Mouse (Mus musculus) liver, embryonic 11.5 days (tissue): ENCODE measurements around the gene Adamts4. TPM values are rescaled to one million over a fixed set of nuclear protein-coding genes. Genes with fewer than 3 reads are reported as not detected.

Experiments
- ATAC-seq: fragments of 200-750 bp; cut with Nextera tagmentation; replicated peaks from 2 replicates; pipeline ENCODE4 v1.8.0; 2017; ENCODE audit warnings: moderate number of reproducible peaks, mild to moderate bottlenecking, moderate TSS enrichment, moderate library complexity; ENCODE audit not compliant: low FRiP score
- DNase-seq: peaks from one replicate; pipeline ENCODE4 v3.0.0-alpha.2; 2017; ENCODE audit warnings: low spot score
- H3K27ac ChIP-seq: fragments of 300-500 bp; sonication (generic); 2 replicates; pipeline ENCODE4 v1.5.1; 2014; ENCODE audit warnings: mild to moderate bottlenecking, low read depth, low read length, control low read depth
- H3K27me3 ChIP-seq: fragments of 300-500 bp; sonication (generic); replicated peaks from 2 replicates; pipeline ENCODE4 v1.6.1; 2014; ENCODE audit warnings: low read length, mixed read lengths; ENCODE audit not compliant: control insufficient read depth, insufficient read depth
- H3K36me3 ChIP-seq: fragments of 300-500 bp; sonication (generic); 2 replicates; pipeline ENCODE4 v1.6.1; 2014; ENCODE audit warnings: mild to moderate bottlenecking, low read length, moderate library complexity, mixed read lengths; ENCODE audit not compliant: control insufficient read depth, insufficient read depth
- H3K4me1 ChIP-seq: fragments of 300-500 bp; sonication (generic); replicated peaks from 2 replicates; pipeline ENCODE4 v1.6.1; 2014; ENCODE audit warnings: low read length, mixed read lengths; ENCODE audit not compliant: control insufficient read depth, insufficient read depth
- H3K4me2 ChIP-seq: fragments of 300-500 bp; sonication (generic); 2 replicates; pipeline ENCODE4 v1.6.1; 2014; ENCODE audit warnings: mild to moderate bottlenecking, control low read depth, moderate library complexity
- H3K4me3 ChIP-seq: fragments of 300-500 bp; sonication (generic); 2 replicates; pipeline ENCODE4 v1.5.1; 2014; ENCODE audit warnings: low read depth, low read length, control low read depth
- H3K9ac ChIP-seq: fragments of 300-500 bp; sonication (generic); 2 replicates; pipeline ENCODE4 v1.6.1; 2014; ENCODE audit warnings: low read depth, low read length, control low read depth
- H3K9me3 ChIP-seq: fragments of 300-500 bp; sonication (generic); 2 replicates; pipeline ENCODE4 v1.6.1; 2016; ENCODE audit warnings: low read length, inconsistent platforms, mixed read lengths; ENCODE audit not compliant: control insufficient read depth
- WGBS: fragments of 180-500 bp; shearing (Covaris S2); extraction: QIAGEN DNeasy Blood & Tissue Kit; methylation state at CpG from one replicate; pipeline ENCODE4 v1.1.7; 2014; 5-methylcytosine and 5-hydroxymethylcytosine counted together
- polyA plus RNA-seq: library from polyadenylated mRNA; unstranded; fragments of >200 nt; fragmentation: Nextera tagmentation; extraction: Ambion mirVana; gene quantifications from 2 replicates; pipeline ENCODE4 v1.2.1, GENCODE M21; 2014

Gene Adamts4
- polyA plus RNA-seq, 1 experiment from 2014 or later = 2.0 TPM

DNA sequence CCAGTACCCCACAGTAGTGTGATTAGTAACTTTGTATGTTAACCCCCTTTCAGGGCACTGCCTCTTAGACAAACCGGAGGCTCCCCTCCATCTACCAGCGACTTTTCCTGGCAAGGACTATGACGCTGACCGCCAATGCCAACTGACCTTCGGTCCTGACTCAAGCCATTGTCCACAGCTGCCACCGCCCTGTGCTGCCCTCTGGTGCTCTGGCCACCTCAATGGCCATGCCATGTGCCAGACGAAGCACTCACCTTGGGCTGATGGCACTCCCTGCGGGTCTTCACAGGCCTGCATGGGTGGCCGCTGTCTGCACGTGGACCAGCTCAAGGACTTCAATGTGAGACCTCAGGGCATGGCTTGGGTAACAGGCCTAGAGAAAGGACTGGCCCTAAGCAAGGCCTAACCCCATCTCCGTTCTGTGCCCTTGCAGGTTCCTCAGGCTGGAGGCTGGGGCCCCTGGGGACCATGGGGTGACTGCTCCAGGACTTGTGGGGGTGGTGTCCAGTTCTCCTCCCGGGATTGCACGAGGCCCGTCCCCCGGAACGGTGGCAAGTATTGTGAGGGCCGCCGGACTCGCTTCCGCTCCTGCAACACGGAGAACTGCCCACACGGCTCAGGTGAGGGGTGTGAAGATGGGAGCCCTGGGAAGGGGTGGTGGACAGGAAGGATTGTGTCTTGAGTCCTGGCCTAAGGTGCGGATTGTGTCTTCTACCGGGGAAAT, 6.0 kb downstream of the Adamts4 start:
- Histone ChIP-seq H3K9me3 (no peaks in the 10 kb centered on the region), H3K4me2 (no peak overlapping the region), H3K27ac (no peak overlapping the region), H3K9ac (no peak overlapping the region), H3K4me1 (peaks cover 5% of the 10 kb centered on the region; the same call in 1 of the 2 replicates), H3K27me3 (peaks cover 12% of the 10 kb centered on the region), H3K4me3 (no peak overlapping the region), H3K36me3 (no peaks in the 10 kb centered on the region)
- DNase-seq (no peak), ATAC-seq (no peak)
- WGBS = 86% methylated on average over 24 of the region's 24 CpGs

- H3K9ac ChIP-seq = no peak overlapping the region
These were observed 6.8 kb downstream of the Adamts4 start for GRCm38 (mm10) chr1:171256937-171257548.

DNA sequence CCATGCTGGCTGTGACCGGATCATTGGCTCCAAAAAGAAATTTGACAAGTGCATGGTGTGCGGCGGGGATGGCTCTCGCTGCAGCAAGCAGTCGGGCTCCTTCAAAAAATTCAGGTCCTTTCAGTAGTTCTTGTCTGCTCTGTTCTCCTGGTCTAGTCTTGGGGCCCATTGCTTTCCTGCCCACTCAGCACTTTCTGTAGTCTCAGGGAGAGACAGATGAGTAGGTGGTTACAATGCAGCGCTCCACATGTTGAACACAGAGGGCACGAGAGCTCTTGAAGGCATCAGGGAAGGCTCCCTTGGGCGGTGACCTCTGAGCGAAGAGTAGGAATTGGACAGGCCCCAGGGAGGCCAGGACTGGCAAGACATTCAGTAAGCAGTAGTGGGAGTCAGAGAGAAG, 7.6 kb downstream of the Adamts4 start:
- no peaks in the 10 kb centered on the region for H3K9me3 ChIP-seq
- no peak overlapping the region for H3K27ac ChIP-seq
- no peak for DNase-seq
- ATAC-seq = no peak
- peaks cover 3% of the 10 kb centered on the region for H3K4me1 ChIP-seq
- no peak overlapping the region for H3K9ac ChIP-seq
- peaks cover 9% of the 10 kb centered on the region; the same call in 1 of the 2 replicates for H3K27me3 ChIP-seq
- 80% methylated on average over 9 of the region's 9 CpGs for WGBS
- no peaks in the 10 kb centered on the region for H3K36me3 ChIP-seq
- H3K4me3 ChIP-seq = no peak overlapping the region
- no peak overlapping the region for H3K4me2 ChIP-seq

More at GRCm38 (mm10) chr1:171256937-171257548, 6.8 kb downstream of the Adamts4 start:
- no peak for ATAC-seq
- DNase-seq = no peak
- H3K4me1 ChIP-seq = no peaks in the 10 kb centered on the region; the same call in 1 of the 2 replicates
- H3K36me3 ChIP-seq = no peaks in the 10 kb centered on the region
- no peak overlapping the region for H3K27ac ChIP-seq
- no peaks in the 10 kb centered on the region for H3K9me3 ChIP-seq
- no peak overlapping the region for H3K4me2 ChIP-seq
- no peak overlapping the region for H3K4me3 ChIP-seq
- peaks cover 11% of the 10 kb centered on the region; the same call in 1 of the 2 replicates for H3K27me3 ChIP-seq
- 64% methylated on average over 15 of the region's 15 CpGs for WGBS

DNA sequence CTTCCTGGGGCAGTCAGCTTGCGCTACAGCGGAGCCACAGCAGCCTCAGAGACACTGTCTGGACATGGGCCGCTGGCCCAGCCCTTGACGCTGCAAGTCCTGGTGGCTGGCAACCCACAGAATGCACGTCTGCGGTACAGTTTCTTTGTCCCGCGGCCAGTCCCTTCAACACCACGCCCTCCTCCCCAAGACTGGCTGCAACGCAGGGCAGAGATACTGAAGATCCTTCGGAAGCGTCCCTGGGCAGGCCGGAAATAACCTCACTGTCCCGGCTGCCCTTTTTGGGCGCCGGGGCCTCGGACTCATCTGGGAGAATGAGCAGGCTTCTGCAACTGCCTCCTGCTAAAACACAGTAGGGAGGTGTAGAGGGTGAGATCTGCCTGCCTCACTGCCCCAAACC, 8.7 kb downstream of the Adamts4 start:
- Histone ChIP-seq H3K9ac (no peak overlapping the region), H3K36me3 (no peaks in the 10 kb centered on the region), H3K4me2 (peak overlapping the region; percentile 42), H3K4me1 (peaks cover 4% of the 10 kb centered on the region), H3K9me3 (no peaks in the 10 kb centered on the region), H3K27me3 (peaks cover 7% of the 10 kb centered on the region; the same call in 1 of the 2 replicates), H3K27ac (no peak overlapping the region), H3K4me3 (no peak overlapping the region)
- ATAC-seq = no peak
- 51% methylated on average over 17 of the region's 17 CpGs for WGBS
- no peak for DNase-seq

GRCm38 (mm10) chr1:171260316-171260715, 10.1 kb downstream of the Adamts4 start:
- H3K27me3 ChIP-seq = peaks cover 7% of the 10 kb centered on the region; the same call in 1 of the 2 replicates
- 43% methylated on average over 3 of the region's 3 CpGs for WGBS

DNA sequence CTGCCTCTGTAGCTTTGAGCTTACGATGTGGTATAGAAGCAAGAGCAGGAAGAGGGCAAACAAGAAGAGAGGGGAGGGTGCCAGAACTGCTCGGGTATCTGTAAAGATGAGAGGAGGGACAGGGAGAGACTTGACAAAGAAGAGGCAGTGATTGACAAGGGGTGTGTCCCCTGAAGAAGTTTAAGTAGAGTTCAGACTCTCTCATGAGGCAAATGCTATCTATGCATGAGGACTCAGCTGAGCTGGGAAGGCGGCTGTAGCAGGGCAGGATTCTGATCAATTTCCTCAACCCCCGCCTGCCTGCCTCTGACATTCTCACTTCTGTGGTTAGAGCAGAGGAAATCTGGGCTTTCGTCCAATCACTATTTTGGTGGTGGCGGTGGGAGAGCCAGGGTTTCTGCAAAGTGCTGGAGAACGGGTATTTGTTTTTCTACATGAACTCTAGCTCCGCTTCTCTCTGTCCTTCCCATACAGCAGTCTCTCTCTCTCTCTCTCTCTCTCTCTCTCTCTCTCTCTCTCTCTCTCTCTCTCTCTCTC, 12.4 kb downstream of the Adamts4 start:
- DNase-seq (no peak), ATAC-seq (no peak)
- Histone ChIP-seq H3K4me2 (peak overlapping the region; percentile 42), H3K27ac (peak overlapping the region; percentile 69; the same call in 1 of the 2 replicates), H3K9ac (no peak overlapping the region), H3K4me1 (peaks cover 4% of the 10 kb centered on the region), H3K27me3 (peaks cover 7% of the 10 kb centered on the region; the same call in 1 of the 2 replicates), H3K4me3 (no peak overlapping the region), H3K36me3 (no peaks in the 10 kb centered on the region), H3K9me3 (no peaks in the 10 kb centered on the region)
- 3% methylated on average over 8 of the region's 8 CpGs for WGBS

More at GRCm38 (mm10) chr1:171260316-171260715, 10.1 kb downstream of the Adamts4 start:
- Histone ChIP-seq H3K4me1 (peaks cover 4% of the 10 kb centered on the region), H3K27ac (no peak overlapping the region), H3K9ac (no peak overlapping the region), H3K36me3 (no peaks in the 10 kb centered on the region), H3K9me3 (no peaks in the 10 kb centered on the region), H3K4me3 (no peak overlapping the region), H3K4me2 (no peak overlapping the region)
- no peak for DNase-seq
- no peak for ATAC-seq

GRCm38 (mm10) chr1:171263185-171263611, 13.0 kb downstream of the Adamts4 start:
- Histone ChIP-seq H3K27me3 (peaks cover 7% of the 10 kb centered on the region; the same call in 1 of the 2 replicates), H3K9me3 (no peaks in the 10 kb centered on the region), H3K4me1 (peaks cover 4% of the 10 kb centered on the region), H3K36me3 (no peaks in the 10 kb centered on the region), H3K27ac (no peak overlapping the region), H3K4me2 (no peak overlapping the region; the same call in 1 of the 2 replicates), H3K9ac (no peak overlapping the region), H3K4me3 (no peak overlapping the region)
- DNase-seq (no peak), ATAC-seq (no peak)
- WGBS = 0% methylated on average over 2 of the region's 2 CpGs

GRCm38 (mm10) chr1:171263666-171264461, 13.6 kb downstream of the Adamts4 start:
- H3K27ac ChIP-seq = no peak overlapping the region; the same call in 1 of the 2 replicates
- H3K9me3 ChIP-seq = no peaks in the 10 kb centered on the region
- ATAC-seq (no peak), DNase-seq (no peak)
- 75% methylated on average over 3 of the region's 3 CpGs for WGBS
- H3K4me2 ChIP-seq = no peak overlapping the region
- H3K36me3 ChIP-seq = no peaks in the 10 kb centered on the region
- peaks cover 4% of the 10 kb centered on the region for H3K4me1 ChIP-seq
- H3K4me3 ChIP-seq = no peak overlapping the region
- no peak overlapping the region for H3K9ac ChIP-seq
- H3K27me3 ChIP-seq = peaks cover 7% of the 10 kb centered on the region; the same call in 1 of the 2 replicates
